30 mouse cellular contexts compared by ENCODE assay signal in the genomic region with DNA sequence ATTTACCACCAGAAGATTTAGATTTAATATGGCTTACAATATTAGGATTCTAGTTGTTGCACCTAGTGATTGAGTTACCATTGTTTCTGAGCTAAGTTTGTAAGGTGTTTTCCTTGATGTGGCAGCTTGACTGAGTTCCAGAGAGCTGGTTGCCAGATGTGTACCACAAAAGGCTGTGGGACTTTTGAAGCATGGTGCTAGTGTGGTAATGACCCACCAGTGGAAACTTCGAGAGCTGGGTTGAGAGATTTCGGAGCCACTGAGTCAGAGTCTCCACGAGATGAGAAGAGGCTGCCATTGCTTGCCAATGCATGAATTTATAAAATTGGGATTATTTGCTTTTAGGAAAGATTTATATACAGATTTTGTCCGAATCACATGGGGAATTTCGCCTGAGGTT. TPM values are rescaled to one million over a fixed set of nuclear protein-coding genes. Genes with fewer than 3 reads are reported as not detected.
"Had no signal": no experiment of that assay in that cellular context is flagged by ENCODE, and none has a peak within 500 bp of the region (broad histone marks: within the 10 kb centered on the region; RNA-seq: fewer than 3 reads in every experiment).

No protein-coding gene starts in this region.

- H3K36me3 ChIP-seq: limb, embryonic 10.5 days; limb, embryonic 12.5 days; limb, embryonic 13.5 days; limb, embryonic 15.5 days; liver, embryonic 12.5 days; liver, embryonic 13.5 days; liver, embryonic 15.5 days; lung, embryonic 15.5 days; midbrain, embryonic 10.5 days; midbrain, embryonic 12.5 days; midbrain, embryonic 13.5 days; midbrain, embryonic 15.5 days; neural tube, embryonic 12.5 days had no signal

- H3K9ac ChIP-seq: limb, embryonic 12.5 days; limb, embryonic 13.5 days; limb, embryonic 15.5 days; liver, embryonic 12.5 days; liver, embryonic 13.5 days; liver, embryonic 14.5 days; liver, embryonic 15.5 days; liver, postnatal 0 days; lung, embryonic 14.5 days; lung, embryonic 15.5 days; midbrain, embryonic 12.5 days; midbrain, embryonic 13.5 days; midbrain, embryonic 15.5 days; neural tube, embryonic 12.5 days had no signal

- H3K4me3 ChIP-seq: limb, embryonic 10.5 days; limb, embryonic 12.5 days; limb, embryonic 13.5 days; limb, embryonic 15.5 days; liver, embryonic 12.5 days; liver, embryonic 13.5 days; liver, embryonic 15.5 days; lung, embryonic 15.5 days; megakaryocyte, embryonic 14.5 days; midbrain, embryonic 10.5 days; midbrain, embryonic 12.5 days; midbrain, embryonic 13.5 days; midbrain, embryonic 15.5 days; myocyte; neural tube, embryonic 12.5 days had no signal

- H3K4me1 ChIP-seq: limb, embryonic 10.5 days; limb, embryonic 12.5 days; limb, embryonic 13.5 days; limb, embryonic 15.5 days; liver, embryonic 12.5 days; liver, embryonic 13.5 days; liver, embryonic 15.5 days; lung, embryonic 15.5 days; megakaryocyte, embryonic 14.5 days; midbrain, embryonic 10.5 days; midbrain, embryonic 12.5 days; midbrain, embryonic 13.5 days; midbrain, embryonic 15.5 days; neural tube, embryonic 12.5 days had no signal

- H3K27me3 ChIP-seq: limb, embryonic 12.5 days; limb, embryonic 13.5 days; limb, embryonic 15.5 days; liver, embryonic 12.5 days; liver, embryonic 13.5 days; liver, embryonic 15.5 days; lung, embryonic 15.5 days; megakaryocyte, embryonic 14.5 days; midbrain, embryonic 12.5 days; midbrain, embryonic 13.5 days; midbrain, embryonic 15.5 days; neural tube, embryonic 12.5 days had no signal

- H3K9me3 ChIP-seq: limb, embryonic 10.5 days; limb, embryonic 12.5 days; limb, embryonic 13.5 days; limb, embryonic 15.5 days; liver, embryonic 12.5 days; liver, embryonic 13.5 days; liver, embryonic 15.5 days; lung, embryonic 15.5 days; midbrain, embryonic 10.5 days; midbrain, embryonic 12.5 days; midbrain, embryonic 13.5 days; midbrain, embryonic 15.5 days; neural tube, embryonic 12.5 days had no signal

- H3K4me2 ChIP-seq: limb, embryonic 12.5 days; limb, embryonic 13.5 days; limb, embryonic 15.5 days; liver, embryonic 11.5 days; liver, embryonic 12.5 days; liver, embryonic 13.5 days; liver, embryonic 15.5 days; lung, embryonic 14.5 days; lung, embryonic 15.5 days; midbrain, embryonic 11.5 days; midbrain, embryonic 12.5 days; midbrain, embryonic 13.5 days; midbrain, embryonic 15.5 days; neural tube, embryonic 12.5 days had no signal

- H3K27ac ChIP-seq: limb, embryonic 10.5 days; limb, embryonic 12.5 days; limb, embryonic 13.5 days; limb, embryonic 15.5 days; liver, embryonic 12.5 days; liver, embryonic 13.5 days; liver, embryonic 14.5 days; liver, embryonic 15.5 days; lung, embryonic 15.5 days; macrophage; midbrain, embryonic 10.5 days; midbrain, embryonic 12.5 days; midbrain, embryonic 13.5 days; midbrain, embryonic 15.5 days; neural tube, embryonic 12.5 days had no signal

- DNase-seq: left cerebral cortex, postnatal 4 days; liver; liver, embryonic 13.5 days; liver, postnatal 0 days; lung, adult 18-20 months; lung, adult 2 months; lung, embryonic 14.5 days; lung, postnatal 10 days; lung, postnatal 14 days; lung, postnatal 36 days; lung, postnatal 4 days; midbrain, embryonic 14.5 days had no signal

RNA-seq across cellular contexts. Expression of a gene that starts 34.2 kb away (rescaled TPM):
- polyA plus RNA-seq: myocyte had no signal
